Mouse (Mus musculus) heart, postnatal 4 days (tissue): Measurements from ENCODE around the gene Smg9. TPM values are rescaled to one million over a fixed set of nuclear protein-coding genes. Genes with fewer than 3 reads are reported as not detected.

Experiments
- DNase-seq: peaks from one replicate; pipeline ENCODE4 v3.0.0; 2021
- total RNA-seq, 2 experiments: library from RNA; stranded (reverse); gene quantifications; 2 replicates each; pipeline ENCODE4 v1.2.3; 2021

Smg9 gene
- total RNA-seq: 10 to 100 TPM; 15.0 to 15.5 TPM

- peak; percentile 98 for DNase-seq
Measured at GRCm38 (mm10) chr7:24399256-24400081, at the start of gene Smg9. TSS of gene Smg9 (plus strand) at chr7:24399619.

GRCm38 (mm10) chr7:24355646-24356045 is 43.8 kb upstream of the Smg9 start:
- no peak for DNase-seq

GRCm38 (mm10) chr7:24356081-24356480 is 43.3 kb upstream of the Smg9 start:
- no peak for DNase-seq

GRCm38 (mm10) chr7:24357899-24358298 is 41.5 kb upstream of the Smg9 start:
- DNase-seq: no peak

- peak; percentile 62 for DNase-seq
Measured at GRCm38 (mm10) chr7:24359269-24359668, 40.1 kb upstream of the Smg9 start.

GRCm38 (mm10) chr7:24361001-24361400 is 38.4 kb upstream of the Smg9 start:
- no peak for DNase-seq

- DNase-seq: peak; percentile 44
Measured at GRCm38 (mm10) chr7:24363228-24363627, 36.2 kb upstream of the Smg9 start.

GRCm38 (mm10) chr7:24364827-24365226 is 34.6 kb upstream of the Smg9 start:
- DNase-seq: peak; percentile 87

GRCm38 (mm10) chr7:24365258-24366014 is 34.0 kb upstream of the Smg9 start:
- DNase-seq: no peak

GRCm38 (mm10) chr7:24366716-24367632 is 32.4 kb upstream of the Smg9 start:
- DNase-seq: no peak

- DNase-seq: no peak
Measured at GRCm38 (mm10) chr7:24368226-24368625, 31.2 kb upstream of the Smg9 start.

- no peak for DNase-seq
Measured at GRCm38 (mm10) chr7:24368946-24369345, 30.5 kb upstream of the Smg9 start.

GRCm38 (mm10) chr7:24369731-24370541 is 29.5 kb upstream of the Smg9 start, which contains the start of gene Kcnn4:
TSS of gene Kcnn4 (plus strand) at chr7:24370263.
- DNase-seq: no peak

- DNase-seq: no peak
Measured at GRCm38 (mm10) chr7:24371012-24371808, 28.2 kb upstream of the Smg9 start.

GRCm38 (mm10) chr7:24371809-24372145 is 27.6 kb upstream of the Smg9 start:
- DNase-seq: no peak

- peak; percentile 25 for DNase-seq
Measured at GRCm38 (mm10) chr7:24372300-24372699, 27.1 kb upstream of the Smg9 start.

GRCm38 (mm10) chr7:24372786-24373185 is 26.6 kb upstream of the Smg9 start:
- DNase-seq: no peak

GRCm38 (mm10) chr7:24373538-24374379 is 25.7 kb upstream of the Smg9 start:
- peak; percentile 50 for DNase-seq

GRCm38 (mm10) chr7:24376456-24376855 is 23.0 kb upstream of the Smg9 start:
- no peak for DNase-seq
